Mouse (Mus musculus) lung, embryonic 14.5 days (tissue): Measurements from ENCODE around the gene Eef1akmt3. TPM values are rescaled to one million over a fixed set of nuclear protein-coding genes. Genes with fewer than 3 reads are reported as not detected.

Experiments
- ATAC-seq: fragments of 200-750 bp; cut with Nextera tagmentation; 2 replicates; pipeline ENCODE4 v1.8.0; 2017; ENCODE audit warnings: mild to moderate bottlenecking, moderate TSS enrichment, moderate library complexity; ENCODE audit not compliant: insufficient read depth
- DNase-seq: peaks from one replicate; pipeline ENCODE4 v3.0.0-alpha.2; 2015
- H3K27ac ChIP-seq: fragments of 300-500 bp; sonication (generic); 2 replicates; pipeline ENCODE4 v1.5.1; 2014; ENCODE audit warnings: low read depth, mild to moderate bottlenecking, moderate library complexity
- H3K27me3 ChIP-seq: fragments of 300-500 bp; sonication (generic); 2 replicates; pipeline ENCODE4 v1.6.1; 2014; ENCODE audit warnings: low read length, control low read depth; ENCODE audit not compliant: insufficient read depth
- H3K36me3 ChIP-seq: fragments of 300-500 bp; sonication (generic); 2 replicates; pipeline ENCODE4 v1.6.1; 2014; ENCODE audit warnings: control low read depth; ENCODE audit not compliant: insufficient read depth
- H3K4me1 ChIP-seq: fragments of 300-500 bp; sonication (generic); 2 replicates; pipeline ENCODE4 v1.6.1; 2014; ENCODE audit warnings: antibody characterized with exemption, control low read depth; ENCODE audit not compliant: insufficient read depth
- H3K4me2 ChIP-seq: fragments of 300-500 bp; sonication (generic); 2 replicates; pipeline ENCODE4 v1.6.1; 2014; ENCODE audit warnings: mild to moderate bottlenecking
- H3K4me3 ChIP-seq: fragments of 300-500 bp; sonication (generic); 2 replicates; pipeline ENCODE4 v1.5.1; 2014; ENCODE audit warnings: low read depth, low read length
- H3K9ac ChIP-seq: fragments of 300-500 bp; sonication (generic); 2 replicates; pipeline ENCODE4 v1.6.1; 2014
- H3K9me3 ChIP-seq: fragments of 300-500 bp; sonication (generic); 2 replicates; pipeline ENCODE4 v1.6.1; 2016; ENCODE audit warnings: low read depth, low read length, control low read depth
- CTCF ChIP-seq: IDR thresholded peaks from 2 replicates; pipeline ENCODE4 v1.5.1; 2016; ENCODE audit warnings: antibody characterized with exemption, low read depth
- WGBS: fragments of 180-500 bp; shearing (Covaris S2); extraction: QIAGEN DNeasy Blood & Tissue Kit; methylation state at CpG from one replicate; pipeline ENCODE4 v1.1.7; 2014; 5-methylcytosine and 5-hydroxymethylcytosine counted together
- microRNA counts: library from miRNA; unstranded; fragments of <30 nt; microRNA quantifications from one replicate; lab custom pipeline; 2016
- microRNA-seq: library from miRNA; unstranded; fragments of <30 nt; microRNA quantifications from one replicate; pipeline ENCODE4, GENCODE M21; 2016; ENCODE audit warnings: borderline number of aligned reads
- polyA plus RNA-seq: library from polyadenylated mRNA; unstranded; fragments of >200 nt; fragmentation: Nextera tagmentation; extraction: Ambion mirVana; gene quantifications from 2 replicates; pipeline ENCODE4 v1.2.1, GENCODE M21; 2014

The Eef1akmt3 gene
- polyA plus RNA-seq, 1 experiment from 2014 or later: 0.74 TPM

DNA sequence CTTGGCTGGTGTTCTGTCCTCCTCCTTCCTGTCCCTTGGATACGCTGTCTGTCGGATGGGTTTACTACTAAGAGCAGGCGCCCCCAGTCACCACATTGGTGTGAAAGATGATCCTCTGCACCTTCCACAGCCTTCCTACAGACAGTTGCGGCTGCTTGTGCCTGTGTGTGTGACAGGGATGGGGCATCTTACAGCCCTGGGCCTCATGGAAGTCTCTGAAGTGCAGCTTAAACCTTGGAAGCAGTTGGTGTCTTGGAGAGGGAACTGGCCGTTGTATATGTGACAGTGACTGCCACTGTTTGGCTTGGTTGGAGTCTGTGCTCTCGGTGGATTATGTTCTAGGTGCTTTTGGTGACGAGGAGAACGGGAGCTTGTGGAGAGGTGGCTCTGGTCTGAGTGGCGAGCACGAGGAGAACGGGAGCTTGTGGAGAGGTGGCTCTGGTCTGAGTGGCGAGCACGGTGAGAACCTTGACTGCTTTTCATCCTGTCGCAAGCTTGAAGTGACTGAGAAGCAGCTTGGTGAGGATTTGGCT, 58.1 kb downstream of the Eef1akmt3 start:
- peak overlapping the region; percentile 12; the same call in 1 of the 2 replicates for H3K27ac ChIP-seq
- no peak for ATAC-seq
- 28% methylated on average over 14 of the region's 14 CpGs for WGBS
- peak overlapping the region; percentile 91 for H3K4me2 ChIP-seq
- no peaks in the 10 kb centered on the region for H3K27me3 ChIP-seq
- DNase-seq: no peak
- H3K9me3 ChIP-seq: no peaks in the 10 kb centered on the region
- H3K4me1 ChIP-seq: peaks cover 61% of the 10 kb centered on the region
- peak overlapping the region; percentile 96 for H3K9ac ChIP-seq
- H3K4me3 ChIP-seq: peak overlapping the region; percentile 95; the same call in 1 of the 2 replicates
- TF ChIP-seq CTCF: no peak
- H3K36me3 ChIP-seq: peaks cover 36% of the 10 kb centered on the region; the same call in 1 of the 2 replicates

DNA sequence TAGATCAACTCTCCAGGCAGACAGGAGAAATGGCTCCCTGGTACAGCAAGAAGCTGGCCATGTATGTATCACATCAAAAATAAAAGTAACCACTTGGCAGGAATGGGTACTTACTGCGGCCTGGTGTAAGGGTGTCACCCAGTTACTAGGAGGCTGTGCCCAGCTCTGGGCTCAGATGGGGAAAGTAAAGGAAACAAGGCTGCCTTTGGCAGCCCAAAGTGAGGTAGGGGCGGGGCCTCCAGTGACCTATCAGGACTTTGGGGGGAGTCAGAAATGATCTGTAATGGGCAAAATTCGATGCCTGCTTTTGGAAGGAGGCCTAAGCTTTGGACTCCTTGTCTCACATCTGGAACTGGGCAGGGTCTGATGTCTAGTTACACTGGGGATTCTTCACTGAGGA, 59.6 kb downstream of the Eef1akmt3 start:
- Histone ChIP-seq H3K9ac (peak overlapping the region; percentile 96; the same call in 1 of the 2 replicates), H3K9me3 (no peaks in the 10 kb centered on the region), H3K36me3 (peaks cover 27% of the 10 kb centered on the region; the same call in 1 of the 2 replicates), H3K4me2 (peak overlapping the region; percentile 91), H3K4me3 (peak overlapping the region; percentile 95), H3K4me1 (peaks cover 52% of the 10 kb centered on the region), H3K27ac (peak overlapping the region; percentile 44; the same call in 1 of the 2 replicates), H3K27me3 (no peaks in the 10 kb centered on the region)
- no peak for TF ChIP-seq CTCF
- 52% methylated on average over 3 of the region's 3 CpGs for WGBS
- DNase-seq (peak; percentile 42), ATAC-seq (no peak)

MicroRNA genes within 50 kb of the gene (microRNA counts, 519-probe panel; counts per million panel counts)
- microRNA mmu-miR-26a (lab: Ali Mortazavi, UCI): 2,887 counts per million, percentile 54 among the panel's probes with 10 or more counts
- microRNA mmu-miR-546 (lab: Ali Mortazavi, UCI): 30.5 counts per million

Small RNA genes lying within 50 kb of the gene (microRNA-seq; reads per million reads assigned to microRNA genes)
- gene Mir26a-2 (70.8 reads per million, percentile 44 among the genes with 10 or more reads in this experiment), gene Mir546 (not detected)

Other genes with a start within 250 kb of the Eef1akmt3 start
- 25.0 and 25.7 TPM in 2 replicates for gene Atp23, start 140.2 kb downstream of the Eef1akmt3 start, polyA plus RNA-seq
- gene Ctdsp2, start 62.8 kb downstream of the Eef1akmt3 start, polyA plus RNA-seq: 112 and 113 TPM in 2 replicates
- gene Avil, start 40.8 kb downstream of the Eef1akmt3 start, polyA plus RNA-seq: 0.13 and 0.30 TPM in 2 replicates
- 76.8 and 77.3 TPM in 2 replicates for gene Tsfm, start 10.7 kb downstream of the Eef1akmt3 start, polyA plus RNA-seq
- gene Mettl1, start 99 bp downstream of the Eef1akmt3 start, polyA plus RNA-seq: 59.5 and 60.7 TPM in 2 replicates
- gene Cyp27b1, start 6.7 kb upstream of the Eef1akmt3 start, polyA plus RNA-seq: 0.09 TPM in 1 of 2 replicates, not detected in the other
- gene March9, start 18.7 kb upstream of the Eef1akmt3 start, polyA plus RNA-seq: 0.99 and 1.5 TPM in 2 replicates
- gene Cdk4, start 22.0 kb upstream of the Eef1akmt3 start, polyA plus RNA-seq: 2,143 and 2,245 TPM in 2 replicates
- gene Tspan31, start 28.8 kb upstream of the Eef1akmt3 start, polyA plus RNA-seq: 120 and 130 TPM in 2 replicates
- gene Agap2, start 33.8 kb upstream of the Eef1akmt3 start, polyA plus RNA-seq: 0.07 and 0.11 TPM in 2 replicates
- gene Os9, start 79.6 kb upstream of the Eef1akmt3 start, polyA plus RNA-seq: 53.8 and 56.8 TPM in 2 replicates
- gene B4galnt1, start 123.7 kb upstream of the Eef1akmt3 start, polyA plus RNA-seq: 2.9 and 4.4 TPM in 2 replicates
- gene Slc26a10, start 139.1 kb upstream of the Eef1akmt3 start, polyA plus RNA-seq: 0.09 and 0.27 TPM in 2 replicates
- 45.8 and 48.7 TPM in 2 replicates for gene Arhgef25, start 148.6 kb upstream of the Eef1akmt3 start, polyA plus RNA-seq
- 81.4 and 92.4 TPM in 2 replicates for gene Dtx3, start 154.2 kb upstream of the Eef1akmt3 start, polyA plus RNA-seq
- gene Pip4k2c, start 170.1 kb upstream of the Eef1akmt3 start, polyA plus RNA-seq: 17.8 and 21.0 TPM in 2 replicates
- 0.64 and 1.0 TPM in 2 replicates for gene Kif5a, start 221.8 kb upstream of the Eef1akmt3 start, polyA plus RNA-seq
- gene Dctn2, start 224.9 kb upstream of the Eef1akmt3 start, polyA plus RNA-seq: 158 and 160 TPM in 2 replicates
- gene Mbd6, start 247.5 kb upstream of the Eef1akmt3 start, polyA plus RNA-seq: 19.1 and 19.4 TPM in 2 replicates